ENCODE assay signal across 8 mouse cellular contexts in genomic region chr8:111393391-111394363, GRCm38 (mm10). TPM values are rescaled to one million over a fixed set of nuclear protein-coding genes. Genes with fewer than 3 reads are reported as not detected.
A peak's percentile ranks its signal among the peaks of the same experiment; 100 is the strongest.
DNase-seq lines count a peak whose midpoint lies in the region; ATAC-seq and TF ChIP-seq lines count a peak whose summit lies in the region.

Gene Fa2h, minus strand, starts transcription at chr8:111393824.

- no peaks in the 10 kb centered on the region for H3K36me3 ChIP-seq in embryonic facial prominence, embryonic 14.5 days (ENCODE audit: control insufficient read depth, insufficient read depth, low read length)
- H3K36me3 ChIP-seq in heart, adult 2 months (ENCODE audit: control insufficient read depth, insufficient read depth, low read length) = no peaks in the 10 kb centered on the region
- H3K36me3 ChIP-seq in kidney, adult 2 months (ENCODE audit: control insufficient read depth, insufficient read depth, low read length) = no peaks in the 10 kb centered on the region
- no peaks in the 10 kb centered on the region for H3K36me3 ChIP-seq in limb, embryonic 14.5 days (ENCODE audit: control insufficient read depth, insufficient read depth, low read length)
- no peaks in the 10 kb centered on the region for H3K36me3 ChIP-seq in midbrain, embryonic 16.5 days (ENCODE audit: control insufficient read depth, insufficient read depth, low read length)

- no peak within 1 kb of the TSS for H3K27ac ChIP-seq in embryonic facial prominence, embryonic 14.5 days (replicated peaks; ENCODE audit: low read depth, low read length)
- no peak within 1 kb of the TSS for H3K27ac ChIP-seq in heart, adult 2 months
- peak within 1 kb of the TSS; percentile 37 for H3K27ac ChIP-seq in kidney, adult 2 months (ENCODE audit: insufficient read depth, low read depth, low read length)
- H3K27ac ChIP-seq in limb, embryonic 14.5 days (replicated peaks; ENCODE audit: low read depth, low read length) = no peak within 1 kb of the TSS
- H3K27ac ChIP-seq in midbrain, embryonic 16.5 days (ENCODE audit: low read length) = no peak within 1 kb of the TSS

- DNase-seq in layer of hippocampus, adult 11-12 months (ENCODE audit: low spot score) = peak; percentile 76
- no peak for DNase-seq in layer of hippocampus, adult 9-10 months (ENCODE audit: low spot score)
- DNase-seq in embryonic facial prominence, embryonic 14.5 days (ENCODE audit: low spot score) = peak; percentile 90
- DNase-seq in heart, adult 2 months = peak; percentile 72 to 79
- DNase-seq in kidney, adult 2 months = peak; percentile 91
- peak; percentile 73 for DNase-seq in limb, embryonic 14.5 days (ENCODE audit: low spot score)
- peak; percentile 23 to 28 for DNase-seq in spleen, postnatal 14 days (ENCODE audit: low spot score in 2 of 2)

- intact Hi-C loops in heart, adult 2 months (cut with DNase I) = no loop called here

- H3K4me1 ChIP-seq in embryonic facial prominence, embryonic 14.5 days (ENCODE audit: control insufficient read depth, insufficient read depth, low read length) = peaks cover 6% of the 10 kb centered on the region; the same call in 1 of the 2 replicates
- no peaks in the 10 kb centered on the region for H3K4me1 ChIP-seq in heart, adult 2 months (ENCODE audit: control insufficient read depth, insufficient read depth, low read length)
- no peaks in the 10 kb centered on the region for H3K4me1 ChIP-seq in kidney, adult 2 months (ENCODE audit: control insufficient read depth, insufficient read depth, low read length)
- H3K4me1 ChIP-seq in limb, embryonic 14.5 days (ENCODE audit: control insufficient read depth, insufficient read depth, low read length) = peaks cover 4% of the 10 kb centered on the region; the same call in 1 of the 2 replicates
- H3K4me1 ChIP-seq in midbrain, embryonic 16.5 days (ENCODE audit: control insufficient read depth, insufficient read depth, low read length) = peaks cover 6% of the 10 kb centered on the region

- ATAC-seq in embryonic facial prominence, embryonic 14.5 days (ENCODE audit: low read depth) = peak; percentile 98
- ATAC-seq in limb, embryonic 14.5 days (ENCODE audit: low FRiP score, low read depth) = peak; percentile 92
- peak; percentile 95 for ATAC-seq in midbrain, embryonic 16.5 days

- H3K9me3 ChIP-seq in embryonic facial prominence, embryonic 14.5 days (ENCODE audit: control insufficient read depth, low read length) = no peaks in the 10 kb centered on the region
- no peaks in the 10 kb centered on the region for H3K9me3 ChIP-seq in limb, embryonic 14.5 days (ENCODE audit: control insufficient read depth, low read length)
- no peaks in the 10 kb centered on the region for H3K9me3 ChIP-seq in midbrain, embryonic 16.5 days (replicated peaks; ENCODE audit: control insufficient read depth, low read length, poor library complexity, severe bottlenecking)

- peak; percentile 68 for TF ChIP-seq CTCF in heart, adult 2 months (IDR thresholded peaks at IDR 0.05)
- TF ChIP-seq CTCF in kidney, adult 2 months (conservative IDR thresholded peaks at IDR 0.05; ENCODE audit: insufficient read depth, insufficient read length, low read depth, low read length) = no peak; the same call in 1 of the 2 replicates

- peaks cover 51% of the 10 kb centered on the region for H3K27me3 ChIP-seq in embryonic facial prominence, embryonic 14.5 days (replicated peaks; ENCODE audit: control insufficient read depth, insufficient read depth, low read length)
- H3K27me3 ChIP-seq in heart, adult 2 months (ENCODE audit: control insufficient read depth, insufficient read depth, low read length) = peaks cover 13% of the 10 kb centered on the region
- H3K27me3 ChIP-seq in kidney, adult 2 months (replicated peaks; ENCODE audit: control insufficient read depth, insufficient read depth, low read length) = no peaks in the 10 kb centered on the region
- peaks cover 54% of the 10 kb centered on the region for H3K27me3 ChIP-seq in limb, embryonic 14.5 days (ENCODE audit: control insufficient read depth, insufficient read depth, low read length)
- H3K27me3 ChIP-seq in midbrain, embryonic 16.5 days (ENCODE audit: control insufficient read depth, insufficient read depth, low read depth, low read length) = peaks cover 27% of the 10 kb centered on the region

- no peak for TF ChIP-seq EP300 in heart, adult 2 months (IDR thresholded peaks at IDR 0.05; ENCODE audit: insufficient read depth, low read depth, low read length)

- H3K4me3 ChIP-seq in embryonic facial prominence, embryonic 14.5 days (ENCODE audit: low read depth, low read length) = peak within 1 kb of the TSS; percentile 43
- peak within 1 kb of the TSS; percentile 46 for H3K4me3 ChIP-seq in heart, adult 2 months
- peak within 1 kb of the TSS; percentile 57 for H3K4me3 ChIP-seq in kidney, adult 2 months (ENCODE audit: insufficient read depth, low read depth, low read length)
- H3K4me3 ChIP-seq in limb, embryonic 14.5 days (replicated peaks; ENCODE audit: low read length) = peak within 1 kb of the TSS; percentile 41
- H3K4me3 ChIP-seq in midbrain, embryonic 16.5 days (ENCODE audit: low read depth, low read length) = peak within 1 kb of the TSS; percentile 66

- TF ChIP-seq POLR2A in heart, adult 2 months (IDR thresholded peaks at IDR 0.05; ENCODE audit: insufficient read depth, low read depth, low read length) = no peak
- TF ChIP-seq POLR2A in kidney, adult 2 months (IDR thresholded peaks at IDR 0.05; ENCODE audit: low read depth, low read length) = no peak
- no peak for TF ChIP-seq POLR2A in limb, embryonic 14.5 days (IDR thresholded peaks at IDR 0.05; ENCODE audit: borderline replicate concordance, extremely low read depth, insufficient read depth, insufficient read length)

- no peaks in the 10 kb centered on the region for H3K79me2 ChIP-seq in heart, adult 2 months (replicated peaks; ENCODE audit: control insufficient read depth, insufficient read depth, low read length)

- 2% methylated on average over 26 of the region's 71 CpGs for WGBS in embryonic facial prominence, embryonic 14.5 days
- 1% methylated on average over 71 of the region's 71 CpGs for WGBS in heart, adult 2 months
- under 1% methylated on average over 67 of the region's 71 CpGs for WGBS in kidney, adult 2 months
- WGBS in limb, embryonic 14.5 days = 2% methylated on average over 41 of the region's 71 CpGs
- under 1% methylated on average over 62 of the region's 71 CpGs for WGBS in midbrain, embryonic 16.5 days

- peak within 1 kb of the TSS; percentile 83 for H3K4me2 ChIP-seq in embryonic facial prominence, embryonic 14.5 days (ENCODE audit: low read depth, low read length)
- H3K4me2 ChIP-seq in limb, embryonic 14.5 days (replicated peaks; ENCODE audit: low read depth, low read length, severe bottlenecking) = peak within 1 kb of the TSS; percentile 81
- H3K4me2 ChIP-seq in midbrain, embryonic 16.5 days (ENCODE audit: low read length) = peak within 1 kb of the TSS; percentile 99

- peak within 1 kb of the TSS; percentile 46; the same call in 1 of the 2 replicates for H3K9ac ChIP-seq in embryonic facial prominence, embryonic 14.5 days (ENCODE audit: low read depth, low read length)
- peak within 1 kb of the TSS; percentile 10; the same call in 1 of the 2 replicates for H3K9ac ChIP-seq in heart, adult 2 months (ENCODE audit: low read depth, low read length)
- H3K9ac ChIP-seq in limb, embryonic 14.5 days (ENCODE audit: low read depth, low read length, severe bottlenecking) = no peak within 1 kb of the TSS
- peak within 1 kb of the TSS; percentile 71 for H3K9ac ChIP-seq in midbrain, embryonic 16.5 days (ENCODE audit: low read depth, low read length)

RNA-seq across cellular contexts. Expression of gene Fa2h, which starts in this region (rescaled TPM):
- polyA plus RNA-seq in embryonic facial prominence, embryonic 14.5 days (2014; fragmentation: Nextera tagmentation; extraction: Ambion mirVana) = 0.13 and 0.22 TPM in 2 replicates
- under 1 TPM in 1 of 2 experiments, not detected in 1; 0.18 TPM for total RNA-seq in heart, adult 2 months (2021)
- 0.18 and 0.29 TPM in 2 replicates for polyA plus RNA-seq in heart, adult 2 months (2012; rRNA removed)
- 15.3 and 21.0 TPM in 2 replicates for polyA plus RNA-seq in kidney, adult 2 months (2012; rRNA removed)
- polyA plus RNA-seq in limb, embryonic 14.5 days (2012; rRNA removed) = 0.06 TPM in 1 of 2 replicates, not detected in the other
- not detected in 2 replicates for polyA plus RNA-seq in limb, embryonic 14.5 days (2014; fragmentation: Nextera tagmentation; extraction: Ambion mirVana)
- polyA plus RNA-seq in midbrain, embryonic 16.5 days (2015; fragmentation: Nextera tagmentation; extraction: Ambion mirVana) = 0.28 TPM in 1 of 2 replicates, not detected in the other

Comparison
In these comparisons a context has a peak if more than half of its experiments do, and no peak if none do; other contexts are left out.
1. RNA of gene Fa2h (polyA plus RNA-seq): 15.3 to 21.0 TPM in kidney, adult 2 months; 0.18 to 0.29 TPM in heart, adult 2 months, 0.28 TPM in midbrain, embryonic 16.5 days, 0.13 to 0.22 TPM in embryonic facial prominence, embryonic 14.5 days and 0.06 TPM in limb, embryonic 14.5 days; every median in the first group is over 10 times any median in the second.
2. Peak in DNase-seq, ATAC-seq, H3K4me3 ChIP-seq, H3K9ac ChIP-seq and H3K4me2 ChIP-seq in embryonic facial prominence, embryonic 14.5 days; RNA of the gene not detected or under 1 TPM.
3. Peak in DNase-seq, H3K4me3 ChIP-seq and H3K9ac ChIP-seq in heart, adult 2 months; RNA of the gene not detected or under 1 TPM.
4. Peak in DNase-seq, ATAC-seq, H3K4me3 ChIP-seq and H3K4me2 ChIP-seq in limb, embryonic 14.5 days; RNA of the gene not detected or under 1 TPM.
5. Peak in ATAC-seq, H3K4me3 ChIP-seq, H3K9ac ChIP-seq and H3K4me2 ChIP-seq in midbrain, embryonic 16.5 days; RNA of the gene not detected or under 1 TPM.
6. Peak in every context shown above with its lines, with median percentiles within 50 percentile points of each other: ATAC-seq, H3K4me2 ChIP-seq and H3K4me3 ChIP-seq.